Mouse (Mus musculus) left cerebral cortex, postnatal 10 days (tissue): ENCODE results near the gene Gm6685. TPM values are rescaled to one million over a fixed set of nuclear protein-coding genes. Genes with fewer than 3 reads are reported as not detected.
A peak's percentile ranks its signal among the peaks of the same experiment; 100 is the strongest.
"Not testable (repeated sequence)": the region's sequence is repeated elsewhere in the genome, so short reads cannot be mapped to it uniquely, and the experiment has no call there.

Source experiments
- DNase-seq, 2 experiments: peaks; one replicate each; pipeline ENCODE4 v3.0.0; 2021 to 2022; ENCODE audit warnings: low spot score in 2 of 2, mixed read lengths in 1 of 2; ENCODE audit errors: extremely low spot score in 1 of 2
- intact Hi-C: fragments of 180-260 bp; cut with DNase I; formaldehyde crosslinking; loops from one replicate; pipeline ENCODE4 v1.15.1; 2025
- total RNA-seq, 2 experiments: library from RNA; stranded (reverse); gene quantifications; 2 replicates each; pipeline ENCODE4 v1.2.3; 2021

Gm6685 gene
- total RNA-seq: 1 to 10 TPM; 2.6 to 5.6 TPM

DNA sequence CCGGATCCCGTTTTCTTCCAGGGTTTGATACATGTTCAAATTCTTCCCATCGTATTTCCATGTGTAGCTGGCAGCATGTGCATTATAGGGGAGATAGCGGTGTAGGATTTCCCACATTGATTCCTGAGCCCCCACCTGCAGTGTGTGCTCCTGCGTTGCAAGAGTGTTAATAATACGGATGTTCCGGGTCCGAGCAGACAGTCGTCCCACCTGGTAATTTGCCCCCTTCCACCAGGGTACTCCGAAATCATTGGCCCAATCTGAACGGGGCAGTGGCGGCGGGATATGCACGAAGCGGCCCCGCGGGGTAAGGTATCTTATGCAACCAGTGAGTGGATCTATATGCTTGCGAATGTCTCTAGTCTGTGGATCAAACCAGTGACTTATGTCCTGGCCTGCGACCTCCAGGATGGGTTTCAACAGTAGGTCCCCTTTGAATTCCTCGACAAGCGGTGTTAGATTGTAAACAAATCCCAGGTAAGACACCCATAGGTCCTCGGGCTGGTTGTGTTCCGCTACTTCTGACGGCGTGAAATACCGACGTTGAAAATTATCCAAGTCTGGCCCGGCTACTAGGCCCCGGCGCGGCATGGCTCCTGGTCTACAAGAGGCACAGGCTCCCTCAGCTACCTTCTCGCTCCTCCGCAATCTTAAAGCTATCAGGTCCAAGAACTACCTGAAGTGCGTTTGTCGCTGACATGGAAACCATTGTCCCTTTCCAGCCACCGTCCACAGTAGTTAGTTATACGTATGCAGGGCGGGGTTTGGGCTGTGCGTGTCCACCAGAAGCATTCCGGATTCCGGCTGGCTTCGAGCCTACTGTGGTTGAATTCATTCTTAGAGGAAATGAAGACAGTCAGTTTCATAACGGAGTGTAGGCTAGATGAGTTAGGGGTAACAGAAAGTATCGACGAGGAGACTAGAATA is at the start of gene Gm6685:
Gene Gm6685 (minus strand): TSS at position 644 of the 927 bp plus-strand sequence.
- DNase-seq: peak in 1 of 2 experiments; percentile 17
- intact Hi-C loops: loop anchor here (5.0 kb wide), 1 partner anchor 243 kb away; the partner anchor contains the start of gene Ccdc85a

DNA sequence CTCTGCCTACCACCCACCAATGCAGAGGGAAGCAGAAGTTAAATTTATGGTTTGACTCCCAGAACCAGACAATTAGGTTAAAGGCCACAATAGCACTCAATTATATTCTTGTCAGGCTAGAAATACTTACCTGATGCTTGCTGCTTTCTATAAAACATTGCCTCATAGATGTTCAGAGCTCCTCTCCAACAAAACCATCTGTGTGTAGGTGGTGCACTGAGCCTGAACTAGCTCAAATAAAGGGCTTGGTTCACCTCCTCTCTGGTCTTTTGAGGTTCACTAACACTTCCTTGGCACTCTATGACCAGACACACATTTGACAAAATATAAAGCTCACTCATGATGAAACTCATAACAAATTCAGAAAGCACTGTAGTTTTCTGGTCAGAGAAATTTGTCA is 36.2 kb upstream of the Gm6685 start:
- intact Hi-C loops: no loop called here
- DNase-seq: no peak

- intact Hi-C loops: no loop called here
Observed at GRCm38 (mm10) chr11:28374636-28375035, 35.0 kb upstream of the Gm6685 start.

GRCm38 (mm10) chr11:28371381-28371780 is 31.7 kb upstream of the Gm6685 start:
- DNase-seq, intact Hi-C loops: not testable (repeated sequence)

More at GRCm38 (mm10) chr11:28374636-28375035, 35.0 kb upstream of the Gm6685 start:
- DNase-seq: no peak

DNA sequence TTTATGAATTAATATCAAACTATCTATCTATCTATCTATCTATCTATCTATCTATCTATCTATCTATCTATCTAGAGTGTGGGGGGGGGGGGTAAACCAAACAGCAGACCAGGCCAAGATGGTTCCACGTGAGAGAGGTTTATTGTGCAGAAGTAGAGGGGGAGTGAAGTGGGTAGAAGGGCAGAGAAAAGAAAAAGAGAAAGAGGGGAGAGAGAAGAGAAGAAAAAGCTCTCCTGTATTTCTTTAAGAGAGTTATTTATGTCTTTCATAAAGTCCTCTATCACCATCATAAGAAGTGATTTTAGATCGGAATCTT is 26.2 kb upstream of the Gm6685 start:
- intact Hi-C loops: no loop called here

GRCm38 (mm10) chr11:28365209-28365928 is 25.7 kb upstream of the Gm6685 start:
- intact Hi-C loops: no loop called here
- DNase-seq: peak; percentile 78 to 92

More for the DNA sequence above, 26.2 kb upstream of the Gm6685 start:
- no peak for DNase-seq

DNA sequence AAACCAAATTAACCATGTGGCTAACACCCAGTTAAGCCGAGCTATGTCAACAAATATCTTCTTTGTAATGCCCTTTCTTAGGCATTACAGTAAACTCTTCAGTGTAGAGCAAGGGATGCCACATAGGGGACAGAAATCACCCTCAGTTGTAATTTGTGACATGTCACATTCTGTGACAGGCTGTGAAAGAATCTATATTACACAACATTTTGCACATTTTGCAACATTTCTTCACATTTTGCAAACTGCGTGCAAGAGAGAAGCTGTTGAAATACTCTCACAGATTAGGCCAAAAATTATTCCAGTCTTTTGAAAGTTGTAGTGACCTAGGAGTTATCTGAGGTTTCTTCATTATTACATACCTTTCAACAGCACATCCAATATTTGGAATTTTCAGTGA is 3.8 kb upstream of the Gm6685 start:
- no peak for DNase-seq
- intact Hi-C loops: loop anchor here (5.0 kb wide), 1 partner anchor 239 kb away; the partner anchor contains the start of gene Ccdc85a

DNA sequence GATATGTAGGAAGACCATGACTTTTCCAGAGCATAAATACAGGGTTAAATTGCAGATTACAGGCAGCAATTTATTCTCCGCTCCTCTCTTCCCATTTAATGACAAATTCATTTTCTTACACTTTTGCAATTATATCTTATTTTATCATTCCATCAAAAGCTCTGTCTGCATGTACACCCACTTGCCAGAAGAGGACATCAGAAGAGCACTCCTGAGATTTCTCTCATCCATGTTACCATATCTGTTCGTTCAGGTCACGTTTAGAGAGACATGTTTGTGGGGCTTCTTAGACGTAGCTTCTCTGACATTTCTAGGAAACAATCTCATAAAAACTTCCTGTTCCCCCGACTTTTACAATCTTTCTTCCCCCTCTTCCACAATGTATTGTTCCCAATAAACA is 2.2 kb upstream of the Gm6685 start:
- intact Hi-C loops: loop anchor here (5.0 kb wide), 1 partner anchor 240 kb away; the partner anchor contains the start of gene Ccdc85a
- DNase-seq: no peak

- DNase-seq: no peak
- intact Hi-C loops: no loop called here
Observed at GRCm38 (mm10) chr11:28327878-28328277, 11.8 kb downstream of the Gm6685 start.

- DNase-seq: no peak
- intact Hi-C loops: no loop called here
Observed at GRCm38 (mm10) chr11:28313396-28313795, 26.3 kb downstream of the Gm6685 start.

DNA sequence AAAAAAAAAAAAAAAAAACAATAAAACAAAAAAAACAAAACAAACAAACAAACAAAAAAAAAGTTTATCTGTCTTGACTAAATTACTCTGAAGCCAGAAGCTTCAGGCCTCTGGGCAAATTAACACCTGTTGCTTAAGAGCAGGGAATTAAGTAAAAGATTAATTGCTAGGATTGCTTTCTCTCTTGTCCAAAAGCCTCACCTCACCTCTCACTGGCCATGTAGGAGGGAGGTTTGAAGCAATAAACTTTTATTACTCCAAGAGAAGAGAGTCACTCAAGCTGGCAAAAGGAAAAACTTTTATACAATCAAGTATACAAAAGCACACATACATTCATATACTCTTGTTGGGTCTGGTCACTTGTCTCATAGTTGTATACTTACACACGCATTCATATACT is 31.9 kb downstream of the Gm6685 start:
- intact Hi-C loops: no loop called here
- no peak for DNase-seq

- intact Hi-C loops: no loop called here
Observed at GRCm38 (mm10) chr11:28290440-28290839, 49.2 kb downstream of the Gm6685 start.

More at GRCm38 (mm10) chr11:28290440-28290839, 49.2 kb downstream of the Gm6685 start:
- no peak for DNase-seq

Other genes with a start within 250 kb of the Gm6685 start
- gene Ccdc85a, start 244.5 kb upstream of the Gm6685 start, total RNA-seq: 100 to 1,000 TPM; 112 TPM